8 mouse cellular contexts compared by ENCODE assay signal in genomic region chr10:93945364-93945763, GRCm38 (mm10). TPM values are rescaled to one million over a fixed set of nuclear protein-coding genes. Genes with fewer than 3 reads are reported as not detected.
DNase-seq lines count a peak whose midpoint lies in the region; ATAC-seq and TF ChIP-seq lines count a peak whose summit lies in the region.

No protein-coding gene starts in this region.

- peaks cover 16% of the 10 kb centered on the region for H3K4me1 ChIP-seq in kidney, embryonic 15.5 days
- H3K4me1 ChIP-seq in neural tube, embryonic 14.5 days (ENCODE audit: control insufficient read depth, insufficient read depth, low read length) = peaks cover 7% of the 10 kb centered on the region

- H3K27me3 ChIP-seq in Patski = no peaks in the 10 kb centered on the region
- no peaks in the 10 kb centered on the region for H3K27me3 ChIP-seq in kidney, embryonic 15.5 days
- H3K27me3 ChIP-seq in neural tube, embryonic 14.5 days (ENCODE audit: control insufficient read depth, insufficient read depth, low read length) = no peaks in the 10 kb centered on the region

- intact Hi-C loops in left cerebral cortex, adult 2 months (cut with DNase I) = loop anchor here (10.0 kb wide), 1 partner anchor 169 kb away; no protein-coding TSS in a partner anchor

- no peak overlapping the region for H3K4me3 ChIP-seq in left cerebral cortex, adult 2 months
- no peak overlapping the region for H3K4me3 ChIP-seq in kidney, embryonic 15.5 days (replicated peaks)
- no peak overlapping the region for H3K4me3 ChIP-seq in neural tube, embryonic 14.5 days (ENCODE audit: low read depth, low read length)

- TF ChIP-seq CTCF in left cerebral cortex, adult 2 months (IDR thresholded peaks at IDR 0.05) = peak; percentile 53
- peak; percentile 87 for TF ChIP-seq CTCF in Patski (IDR thresholded peaks at IDR 0.05)

- H3K4me2 ChIP-seq in kidney, embryonic 15.5 days = no peak overlapping the region
- H3K4me2 ChIP-seq in neural tube, embryonic 14.5 days (ENCODE audit: low read depth, low read length) = no peak overlapping the region

- no peak for DNase-seq in left cerebral cortex, adult 2 months (ENCODE audit: extremely low spot score in 1 of 2, low spot score in 2 of 2)
- DNase-seq in left cerebral cortex, adult 9 months (ENCODE audit: low spot score in 2 of 2) = no peak
- DNase-seq in Patski (ENCODE audit: low read depth, low spot score) = no peak
- peak; percentile 29 to 52 for DNase-seq in cerebellum, postnatal 25 days
- DNase-seq in spleen, postnatal 36 days (ENCODE audit: low spot score in 2 of 2) = no peak
- no peak for DNase-seq in thymus, postnatal 25 days

- H3K9me3 ChIP-seq in kidney, embryonic 15.5 days (replicated peaks) = no peaks in the 10 kb centered on the region
- no peaks in the 10 kb centered on the region for H3K9me3 ChIP-seq in neural tube, embryonic 14.5 days (ENCODE audit: control insufficient read depth, low read length)

- ATAC-seq in Patski = no peak
- ATAC-seq in kidney, embryonic 15.5 days (replicated peaks; ENCODE audit: low FRiP score) = 0 out of 2 replicates have a peak, but pooled peaks have one; percentile 40
- peak; percentile 56 for ATAC-seq in neural tube, embryonic 14.5 days (ENCODE audit: low read depth)

- CTCF ChIA-PET in Patski (lab: Charles Lee) = interaction anchor here (0.7 to 1.5 kb wide), 5 partner anchors 8 to 463 kb away, joined by 3 to 6 read pairs (median 3); no protein-coding TSS in a partner anchor

- in situ Hi-C loops in Patski (cut with MboI; ENCODE audit: low pct_unique_long_range_greater_than_20kb) = loop anchor here (5.0 kb wide), 1 partner anchor 167 kb away; no protein-coding TSS in a partner anchor

- POLR2A ChIA-PET in Patski (lab: Charles Lee) = interaction anchor here (0.9 kb wide), 1 partner anchor 11 kb away, joined by 3 read pairs; no protein-coding TSS in a partner anchor

- no peaks in the 10 kb centered on the region for H3K36me3 ChIP-seq in kidney, embryonic 15.5 days
- no peaks in the 10 kb centered on the region for H3K36me3 ChIP-seq in neural tube, embryonic 14.5 days (ENCODE audit: control insufficient read depth, insufficient read depth, low read length)

- H3K9ac ChIP-seq in kidney, embryonic 15.5 days = no peak overlapping the region
- H3K9ac ChIP-seq in neural tube, embryonic 14.5 days (replicated peaks; ENCODE audit: low read depth, low read length) = no peak overlapping the region

- H3K27ac ChIP-seq in left cerebral cortex, adult 2 months = no peak overlapping the region
- no peak overlapping the region for H3K27ac ChIP-seq in kidney, embryonic 15.5 days
- no peak overlapping the region for H3K27ac ChIP-seq in neural tube, embryonic 14.5 days (ENCODE audit: low read depth, low read length)

- 12% methylated on average over 4 of the region's 4 CpGs for WGBS in kidney, embryonic 15.5 days
- 20% methylated on average over 4 of the region's 4 CpGs for WGBS in neural tube, embryonic 14.5 days

RNA-seq across cellular contexts. Expression of gene Metap2, which starts 48.5 kb away (rescaled TPM):
- total RNA-seq in left cerebral cortex, adult 2 months (2021) = 100 to 1,000 TPM; 111 to 126 TPM
- 282 TPM for polyA plus RNA-seq in Patski (2021)
- polyA plus RNA-seq in kidney, embryonic 15.5 days (2015; fragmentation: Nextera tagmentation; extraction: Ambion mirVana) = 206 and 215 TPM in 2 replicates
- polyA plus RNA-seq in neural tube, embryonic 14.5 days (2014; fragmentation: Nextera tagmentation; extraction: Ambion mirVana) = 165 and 189 TPM in 2 replicates

Comparison
In these comparisons a context has a peak if more than half of its experiments do, and no peak if none do; other contexts are left out.
1. DNase-seq: peak in cerebellum, postnatal 25 days (2 of 2); none in left cerebral cortex, adult 2 months (0 of 2), left cerebral cortex, adult 9 months (0 of 2), Patski (single experiment), spleen, postnatal 36 days (0 of 2) and thymus, postnatal 25 days (single experiment).